17 mouse cellular contexts compared by ENCODE assay signal in the genomic region with DNA sequence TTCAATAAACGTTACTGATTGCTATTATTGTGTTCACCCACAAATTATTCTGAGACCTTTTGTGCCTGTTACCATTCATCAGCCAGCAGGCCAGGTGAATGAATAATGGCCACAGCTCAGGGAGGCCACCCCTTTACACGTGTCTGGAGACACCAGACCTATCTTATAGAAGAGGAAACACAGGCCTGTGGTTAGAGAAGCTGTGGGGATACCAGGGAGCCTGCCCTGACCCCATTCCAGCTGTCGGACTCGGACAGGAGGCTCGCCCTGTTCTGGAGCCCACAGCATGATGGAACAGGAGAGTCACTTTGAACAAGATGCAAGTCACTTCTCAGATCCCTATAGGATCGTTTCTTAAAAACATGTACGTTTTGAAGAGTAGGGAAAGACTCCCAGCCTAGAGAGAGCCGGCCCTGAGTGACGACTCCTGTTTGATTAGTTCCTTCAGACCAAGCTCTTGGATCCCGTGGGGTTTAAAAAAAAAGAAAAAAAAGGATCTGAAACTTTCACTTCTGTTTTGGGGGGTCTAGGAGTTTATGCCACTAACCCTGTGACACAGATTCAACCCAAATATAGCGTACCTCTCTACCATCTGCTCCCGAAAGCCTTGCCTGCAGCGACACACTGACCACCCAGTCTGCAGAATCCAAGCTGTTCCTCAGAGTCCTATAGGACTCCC.
DNase-seq lines count a peak whose midpoint lies in the region; ATAC-seq and TF ChIP-seq lines count a peak whose summit lies in the region.
"Had no signal": no experiment of that assay in that cellular context is flagged by ENCODE, and none has a peak within 500 bp of the region (broad histone marks: within the 10 kb centered on the region; RNA-seq: fewer than 3 reads in every experiment).

No protein-coding gene starts in this region.

- no peak for TF ChIP-seq CTCF in bone marrow, adult 2 months (IDR thresholded peaks at IDR 0.05; ENCODE audit: control insufficient read depth, insufficient read depth, low read length)

- H3K4me2 ChIP-seq in liver, embryonic 11.5 days = no peak overlapping the region
- H3K4me2 ChIP-seq: embryonic facial prominence, embryonic 15.5 days; limb, embryonic 13.5 days; midbrain, embryonic 13.5 days had no signal

- no peaks in the 10 kb centered on the region for H3K9me3 ChIP-seq in liver, embryonic 11.5 days (ENCODE audit: control insufficient read depth, low read length)
- H3K9me3 ChIP-seq: embryonic facial prominence, embryonic 15.5 days; limb, embryonic 13.5 days; midbrain, embryonic 13.5 days had no signal

- H3K4me3 ChIP-seq in liver, embryonic 11.5 days (ENCODE audit: low read depth, low read length) = no peak overlapping the region
- no peak overlapping the region for H3K4me3 ChIP-seq in bone marrow, adult 2 months (replicated peaks; ENCODE audit: control insufficient read depth, low read depth, low read length)
- H3K4me3 ChIP-seq: embryonic facial prominence, embryonic 15.5 days; limb, embryonic 13.5 days; midbrain, embryonic 13.5 days had no signal

- DNase-seq in heart, adult 11 months = peak; percentile 95
- DNase-seq in heart, postnatal 4 days = no peak
- DNase-seq in liver, embryonic 11.5 days (ENCODE audit: low spot score) = no peak
- no peak for DNase-seq in liver
- DNase-seq in adrenal gland, postnatal 36 days = no peak
- no peak for DNase-seq in embryo, embryonic 10 days (ENCODE audit: low spot score)
- DNase-seq: cerebellum, postnatal 36 days; heart, adult 18-20 months; layer of hippocampus, postnatal 36 days; right cerebral cortex, postnatal 14 days had no signal

- H3K27ac ChIP-seq in liver, embryonic 11.5 days (ENCODE audit: low read depth, low read length) = peak overlapping the region; percentile 15; the same call in 1 of the 2 replicates
- peak overlapping the region; percentile 61 for H3K27ac ChIP-seq in bone marrow, adult 2 months (ENCODE audit: control insufficient read depth, insufficient read depth, low read depth, low read length, poor library complexity)
- H3K27ac ChIP-seq: embryonic facial prominence, embryonic 15.5 days; limb, embryonic 13.5 days; midbrain, embryonic 13.5 days had no signal

- H3K27me3 ChIP-seq in liver, embryonic 11.5 days (replicated peaks; ENCODE audit: control insufficient read depth, insufficient read depth, low read length) = no peaks in the 10 kb centered on the region
- H3K27me3 ChIP-seq: embryonic facial prominence, embryonic 15.5 days; limb, embryonic 13.5 days had no signal

- no peak for ATAC-seq in liver, embryonic 11.5 days (replicated peaks; ENCODE audit: low FRiP score)
- peak; percentile 75 for ATAC-seq in megakaryocyte, adult 5-6 weeks (ENCODE audit: poor library complexity, severe bottlenecking)
- ATAC-seq: CD4-positive, CD25-positive, alpha-beta regulatory T cell, adult 4 months; lung, postnatal 0 days; midbrain, embryonic 13.5 days had no signal

- no peaks in the 10 kb centered on the region for H3K36me3 ChIP-seq in liver, embryonic 11.5 days (ENCODE audit: control insufficient read depth, insufficient read depth, low read length)
- H3K36me3 ChIP-seq: embryonic facial prominence, embryonic 15.5 days; limb, embryonic 13.5 days; midbrain, embryonic 13.5 days had no signal

- WGBS in liver, embryonic 11.5 days = 70% methylated on average over 13 of the region's 13 CpGs
- WGBS in bone marrow, adult 2 months = 26% methylated on average over 13 of the region's 13 CpGs

- no peak for TF ChIP-seq POLR2A in bone marrow, adult 2 months (IDR thresholded peaks at IDR 0.05; ENCODE audit: borderline replicate concordance, control insufficient read depth, low read depth, low read length)

- H3K9ac ChIP-seq in liver, embryonic 11.5 days (ENCODE audit: low read depth, low read length) = no peak overlapping the region
- H3K9ac ChIP-seq: embryonic facial prominence, embryonic 15.5 days; limb, embryonic 13.5 days had no signal

- H3K4me1 ChIP-seq in liver, embryonic 11.5 days (replicated peaks; ENCODE audit: control insufficient read depth, insufficient read depth, low read length) = peaks cover 3% of the 10 kb centered on the region; the same call in 1 of the 2 replicates
- peaks cover 3% of the 10 kb centered on the region for H3K4me1 ChIP-seq in bone marrow, adult 2 months (ENCODE audit: control insufficient read depth, insufficient read depth, low read length)
